Mouse (Mus musculus) forebrain, postnatal 0 days (tissue): Measurements from ENCODE around the gene Ahcyl1. TPM values are rescaled to one million over a fixed set of nuclear protein-coding genes. Genes with fewer than 3 reads are reported as not detected.

Experiments
- ATAC-seq: fragments of 200-750 bp; cut with Nextera tagmentation; 2 replicates; pipeline ENCODE4 v1.8.0; 2017; ENCODE audit warnings: mild to moderate bottlenecking, moderate library complexity
- DNase-seq: peaks from one replicate; pipeline ENCODE4 v3.0.0-alpha.2; 2015
- H3K27ac ChIP-seq: fragments of 300-500 bp; sonication (generic); 2 replicates; pipeline ENCODE4 v1.5.1; 2014; ENCODE audit warnings: low read depth, mild to moderate bottlenecking, antibody characterized with exemption, low read length, moderate library complexity, mixed read lengths
- H3K27me3 ChIP-seq: fragments of 300-500 bp; sonication (generic); 2 replicates; pipeline ENCODE4 v1.6.1; 2014; ENCODE audit warnings: mild to moderate bottlenecking, low read length, mixed read lengths; ENCODE audit not compliant: insufficient read depth
- H3K36me3 ChIP-seq: fragments of 300-500 bp; sonication (generic); 2 replicates; pipeline ENCODE4 v1.6.1; 2014; ENCODE audit warnings: mild to moderate bottlenecking, moderate library complexity; ENCODE audit not compliant: insufficient read depth
- H3K4me1 ChIP-seq: fragments of 300-500 bp; sonication (generic); 2 replicates; pipeline ENCODE4 v1.6.1; 2014; ENCODE audit warnings: antibody characterized with exemption; ENCODE audit not compliant: insufficient read depth
- H3K4me2 ChIP-seq: fragments of 300-500 bp; sonication (generic); 2 replicates; pipeline ENCODE4 v1.6.1; 2014; ENCODE audit warnings: low read depth, mild to moderate bottlenecking, moderate library complexity
- H3K4me3 ChIP-seq: fragments of 300-500 bp; sonication (generic); 2 replicates; pipeline ENCODE4 v1.5.1; 2014; ENCODE audit warnings: low read depth, low read length, mixed read lengths
- H3K9ac ChIP-seq: fragments of 300-500 bp; sonication (generic); 2 replicates; pipeline ENCODE4 v1.6.1; 2014; ENCODE audit warnings: mild to moderate bottlenecking
- H3K9me3 ChIP-seq: fragments of 300-500 bp; sonication (generic); 2 replicates; pipeline ENCODE4 v1.6.1; 2016; ENCODE audit warnings: low read length
- CTCF ChIP-seq: sonication (generic); IDR thresholded peaks from 2 replicates; pipeline ENCODE4 v1.5.1; 2016; ENCODE audit warnings: antibody characterized with exemption, control low read depth, low read depth
- WGBS: fragments of 180-500 bp; shearing (Covaris S2); extraction: QIAGEN DNeasy Blood & Tissue Kit; methylation state at CpG from one replicate; pipeline ENCODE4 v1.1.7; 2014; 5-methylcytosine and 5-hydroxymethylcytosine counted together
- polyA plus RNA-seq: library from polyadenylated mRNA; unstranded; fragments of >200 nt; fragmentation: Nextera tagmentation; extraction: Ambion mirVana; gene quantifications from 2 replicates; pipeline ENCODE4 v1.2.1, GENCODE M21; 2015
- total RNA-seq: library from RNA; depleted of rRNA; stranded (reverse); fragments of >200 nt; gene quantifications from 2 replicates; pipeline ENCODE4 v1.2.3, GENCODE M21; 2014; rRNA removed

The Ahcyl1 gene
- total and polyA plus RNA-seq, 2 experiments from 2014 or later = 54.6 to 100 TPM

DNA sequence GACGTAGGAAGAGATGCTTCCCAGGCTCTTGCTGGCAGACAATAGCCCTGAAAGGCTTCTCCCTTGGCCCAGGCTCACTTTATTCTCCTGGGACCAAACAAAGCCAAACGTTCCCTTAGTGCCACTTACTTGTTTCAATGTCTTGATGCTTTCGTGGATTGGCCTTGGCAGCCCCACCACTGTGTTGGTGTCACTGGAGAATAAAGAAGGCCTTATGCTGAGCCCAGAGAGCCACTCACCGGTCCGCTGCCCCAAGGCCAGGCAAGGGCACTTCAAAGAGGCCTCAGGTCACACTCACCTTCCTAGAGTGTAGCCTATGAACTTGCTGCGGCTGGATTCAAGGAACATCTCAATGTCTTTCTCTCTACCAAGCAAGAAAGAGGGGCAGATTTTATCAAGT lies 76.4 kb downstream of the Ahcyl1 start:
- no peak overlapping the region for H3K4me2 ChIP-seq
- no peaks in the 10 kb centered on the region for H3K4me1 ChIP-seq
- H3K36me3 ChIP-seq = peaks cover 96% of the 10 kb centered on the region
- 89% methylated on average over 6 of the region's 6 CpGs for WGBS
- ATAC-seq (no peak), DNase-seq (no peak)
- H3K9me3 ChIP-seq = no peaks in the 10 kb centered on the region
- no peak overlapping the region for H3K27ac ChIP-seq
- no peak overlapping the region for H3K9ac ChIP-seq
- no peak overlapping the region for H3K4me3 ChIP-seq
- no peak for TF ChIP-seq CTCF
- no peaks in the 10 kb centered on the region for H3K27me3 ChIP-seq

DNA sequence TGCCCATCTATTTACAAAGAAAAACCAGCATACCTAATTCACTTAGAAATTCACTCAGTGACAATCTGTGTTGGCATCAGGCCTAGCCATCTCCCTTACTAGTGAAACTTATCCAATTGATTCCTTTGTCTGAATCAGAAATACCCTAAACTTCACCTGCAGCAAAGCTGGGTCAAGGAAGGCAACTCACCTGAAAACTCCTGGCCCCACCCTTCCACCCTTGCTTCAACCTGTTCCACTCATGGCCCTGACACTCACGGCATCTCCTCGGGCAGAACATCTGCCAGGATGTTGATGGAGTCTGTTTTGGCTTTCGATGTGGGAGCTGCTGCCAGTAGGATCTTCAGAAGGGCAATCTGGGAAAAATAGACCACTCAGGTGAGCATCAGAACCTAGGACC lies 78.6 kb downstream of the Ahcyl1 start:
- H3K27me3 ChIP-seq = no peaks in the 10 kb centered on the region
- H3K9me3 ChIP-seq = no peaks in the 10 kb centered on the region
- H3K4me2 ChIP-seq = no peak overlapping the region
- ATAC-seq (no peak), DNase-seq (no peak)
- no peaks in the 10 kb centered on the region for H3K4me1 ChIP-seq
- TF ChIP-seq CTCF = no peak
- H3K9ac ChIP-seq = no peak overlapping the region
- H3K36me3 ChIP-seq = peaks cover 95% of the 10 kb centered on the region
- H3K27ac ChIP-seq = no peak overlapping the region
- WGBS = 94% methylated on average over 3 of the region's 3 CpGs
- H3K4me3 ChIP-seq = no peak overlapping the region

Other genes starting within 250 kb of the Ahcyl1 start
- gene Kcnc4, start 237.0 kb downstream of the Ahcyl1 start, total RNA-seq = 10.7 and 15.4 TPM in 2 replicates
- gene Kcnc4, start 237.0 kb downstream of the Ahcyl1 start, polyA plus RNA-seq = 4.2 and 6.6 TPM in 2 replicates
- 61.2 and 68.9 TPM in 2 replicates for gene Slc6a17, start 178.5 kb downstream of the Ahcyl1 start, total RNA-seq
- gene Slc6a17, start 178.5 kb downstream of the Ahcyl1 start, polyA plus RNA-seq = 20.3 and 22.7 TPM in 2 replicates
- gene Ubl4b, start 141.5 kb downstream of the Ahcyl1 start, total RNA-seq = 0.23 TPM in 1 of 2 replicates, not detected in the other
- gene Ubl4b, start 141.5 kb downstream of the Ahcyl1 start, polyA plus RNA-seq = not detected in 2 replicates
- gene Alx3, start 101.5 kb downstream of the Ahcyl1 start, total RNA-seq = 2.2 and 3.3 TPM in 2 replicates
- 3.7 and 5.2 TPM in 2 replicates for gene Alx3, start 101.5 kb downstream of the Ahcyl1 start, polyA plus RNA-seq
- gene Gm10961, start 65.2 kb downstream of the Ahcyl1 start, total RNA-seq = not detected in 2 replicates
- gene Gm10961, start 65.2 kb downstream of the Ahcyl1 start, polyA plus RNA-seq = not detected in 2 replicates
- gene Strip1, start 64.9 kb downstream of the Ahcyl1 start, total RNA-seq = 115 and 135 TPM in 2 replicates
- gene Strip1, start 64.9 kb downstream of the Ahcyl1 start, polyA plus RNA-seq = 92.6 and 108 TPM in 2 replicates
- gene Csf1, start 63.9 kb upstream of the Ahcyl1 start, total RNA-seq = 6.3 and 11.7 TPM in 2 replicates
- gene Csf1, start 63.9 kb upstream of the Ahcyl1 start, polyA plus RNA-seq = 7.2 and 8.6 TPM in 2 replicates
- gene Eps8l3, start 180.7 kb upstream of the Ahcyl1 start, total RNA-seq = not detected in 2 replicates
- gene Eps8l3, start 180.7 kb upstream of the Ahcyl1 start, polyA plus RNA-seq = not detected in 2 replicates
- gene Gstm5, start 199.3 kb upstream of the Ahcyl1 start, total RNA-seq = 141 and 164 TPM in 2 replicates
- gene Gstm5, start 199.3 kb upstream of the Ahcyl1 start, polyA plus RNA-seq = 250 and 273 TPM in 2 replicates
- gene Gstm7, start 235.3 kb upstream of the Ahcyl1 start, total RNA-seq = 32.2 and 38.9 TPM in 2 replicates
- gene Gstm7, start 235.3 kb upstream of the Ahcyl1 start, polyA plus RNA-seq = 42.4 and 44.8 TPM in 2 replicates
- 12.5 and 20.7 TPM in 2 replicates for gene Gstm6, start 247.2 kb upstream of the Ahcyl1 start, total RNA-seq
- gene Gstm6, start 247.2 kb upstream of the Ahcyl1 start, polyA plus RNA-seq = 12.5 and 20.0 TPM in 2 replicates